Mouse (Mus musculus): ENCODE measurements at regions not wholly inside any gene's neighbourhood (a gene's known extent, or its start where the extent isn't known, plus 50 kb on each side); places are given as distances from the start of the nearest gene placed in this dataset.

DNA sequence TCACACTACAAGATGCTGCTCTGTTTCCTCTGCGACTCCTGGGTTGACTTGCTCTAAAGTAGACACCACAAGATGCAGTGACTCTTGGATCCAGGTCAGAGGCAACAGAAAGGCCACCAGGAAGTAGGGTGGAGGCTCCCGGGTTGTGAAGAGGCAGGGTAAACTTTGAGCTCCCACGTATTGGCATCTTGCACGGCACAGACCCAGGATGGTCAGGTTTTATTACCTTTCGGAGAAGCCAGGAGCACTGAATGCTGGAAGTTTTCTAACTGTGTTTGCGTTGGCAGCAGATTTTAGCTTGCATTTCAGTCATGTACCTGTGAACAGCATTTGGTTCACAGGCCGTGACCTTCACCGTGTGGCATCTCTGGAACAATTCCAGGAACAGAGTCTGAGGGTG lies 227.2 kb upstream of the Foxq1 start:
- no peak overlapping the region for H3K9ac ChIP-seq
- no peaks in the 10 kb centered on the region for H3K9me3 ChIP-seq (ENCODE audit: low read depth, low read length)
- H3K27ac ChIP-seq (ENCODE audit: low read depth) = no peak overlapping the region
- peaks cover 2% of the 10 kb centered on the region for H3K4me1 ChIP-seq (ENCODE audit: insufficient read depth)
- ATAC-seq (ENCODE audit: insufficient read depth) = no peak
- no peak for TF ChIP-seq CTCF (IDR thresholded peaks at IDR 0.05; ENCODE audit: low read depth)
- H3K4me3 ChIP-seq (ENCODE audit: low read depth, low read length) = no peak overlapping the region
- no peak overlapping the region for H3K4me2 ChIP-seq
- WGBS = 72% methylated on average over 8 of the region's 8 CpGs
- DNase-seq = no peak
- no peaks in the 10 kb centered on the region for H3K27me3 ChIP-seq (ENCODE audit: insufficient read depth, low read length)
- no peaks in the 10 kb centered on the region for H3K36me3 ChIP-seq (ENCODE audit: insufficient read depth)

- Histone ChIP-seq H3K27ac (ENCODE audit: low read depth) (no peak overlapping the region), H3K9me3 (ENCODE audit: low read depth, low read length) (no peaks in the 10 kb centered on the region), H3K27me3 (ENCODE audit: insufficient read depth, low read length) (no peaks in the 10 kb centered on the region), H3K4me3 (ENCODE audit: low read depth, low read length) (no peak overlapping the region), H3K4me2 (no peak overlapping the region), H3K9ac (no peak overlapping the region), H3K36me3 (ENCODE audit: insufficient read depth) (no peaks in the 10 kb centered on the region), H3K4me1 (ENCODE audit: insufficient read depth) (peaks cover 2% of the 10 kb centered on the region)
- ATAC-seq (ENCODE audit: insufficient read depth) (no peak), DNase-seq (no peak)
- TF ChIP-seq CTCF (IDR thresholded peaks at IDR 0.05; ENCODE audit: low read depth) = no peak
- WGBS = 71% methylated on average over 5 of the region's 5 CpGs
Observed at GRCm38 (mm10) chr13:31330731-31331130, 225.2 kb upstream of the Foxq1 start.

GRCm38 (mm10) chr13:31334981-31335380 lies 221.0 kb upstream of the Foxq1 start:
- Histone ChIP-seq H3K27me3 (ENCODE audit: insufficient read depth, low read length) (no peaks in the 10 kb centered on the region), H3K36me3 (ENCODE audit: insufficient read depth) (no peaks in the 10 kb centered on the region), H3K4me3 (ENCODE audit: low read depth, low read length) (no peak overlapping the region), H3K4me2 (no peak overlapping the region), H3K9me3 (ENCODE audit: low read depth, low read length) (no peaks in the 10 kb centered on the region), H3K9ac (no peak overlapping the region), H3K4me1 (ENCODE audit: insufficient read depth) (no peaks in the 10 kb centered on the region), H3K27ac (ENCODE audit: low read depth) (no peak overlapping the region)
- ATAC-seq (ENCODE audit: insufficient read depth) (no peak), DNase-seq (no peak)
- WGBS = 75% methylated on average over 3 of the region's 3 CpGs
- TF ChIP-seq CTCF (IDR thresholded peaks at IDR 0.05; ENCODE audit: low read depth) = no peak

GRCm38 (mm10) chr13:31337631-31338030 lies 218.3 kb upstream of the Foxq1 start:
- Histone ChIP-seq H3K4me1 (ENCODE audit: insufficient read depth) (no peaks in the 10 kb centered on the region), H3K36me3 (ENCODE audit: insufficient read depth) (no peaks in the 10 kb centered on the region), H3K9me3 (ENCODE audit: low read depth, low read length) (no peaks in the 10 kb centered on the region), H3K9ac (no peak overlapping the region), H3K27ac (ENCODE audit: low read depth) (no peak overlapping the region), H3K27me3 (ENCODE audit: insufficient read depth, low read length) (no peaks in the 10 kb centered on the region), H3K4me2 (no peak overlapping the region), H3K4me3 (ENCODE audit: low read depth, low read length) (no peak overlapping the region)
- ATAC-seq (ENCODE audit: insufficient read depth) (no peak), DNase-seq (no peak)
- TF ChIP-seq CTCF (IDR thresholded peaks at IDR 0.05; ENCODE audit: low read depth) = no peak
- 30% methylated on average over 6 of the region's 6 CpGs for WGBS

- ATAC-seq (ENCODE audit: insufficient read depth) = no peak
- H3K9me3 ChIP-seq (ENCODE audit: low read depth, low read length) = no peaks in the 10 kb centered on the region
- DNase-seq = no peak
- no peak overlapping the region for H3K4me3 ChIP-seq (ENCODE audit: low read depth, low read length)
- H3K27me3 ChIP-seq (ENCODE audit: insufficient read depth, low read length) = no peaks in the 10 kb centered on the region
- H3K36me3 ChIP-seq (ENCODE audit: insufficient read depth) = no peaks in the 10 kb centered on the region
- TF ChIP-seq CTCF (IDR thresholded peaks at IDR 0.05; ENCODE audit: low read depth) = no peak
- H3K27ac ChIP-seq (ENCODE audit: low read depth) = no peak overlapping the region
- no peak overlapping the region for H3K9ac ChIP-seq
- no peak overlapping the region for H3K4me2 ChIP-seq
- WGBS = 81% methylated on average over 7 of the region's 7 CpGs
- H3K4me1 ChIP-seq (ENCODE audit: insufficient read depth) = no peaks in the 10 kb centered on the region
Observed at GRCm38 (mm10) chr13:31339386-31339785, 216.5 kb upstream of the Foxq1 start.

- TF ChIP-seq CTCF (IDR thresholded peaks at IDR 0.05; ENCODE audit: low read depth) = no peak
- Histone ChIP-seq H3K9ac (no peak overlapping the region), H3K4me1 (ENCODE audit: insufficient read depth) (no peaks in the 10 kb centered on the region), H3K4me2 (no peak overlapping the region), H3K27ac (ENCODE audit: low read depth) (no peak overlapping the region), H3K4me3 (ENCODE audit: low read depth, low read length) (no peak overlapping the region), H3K36me3 (ENCODE audit: insufficient read depth) (no peaks in the 10 kb centered on the region), H3K27me3 (ENCODE audit: insufficient read depth, low read length) (no peaks in the 10 kb centered on the region), H3K9me3 (ENCODE audit: low read depth, low read length) (no peaks in the 10 kb centered on the region)
- no peak for ATAC-seq (ENCODE audit: insufficient read depth)
- no peak for DNase-seq
- WGBS = 76% methylated on average over 2 of the region's 2 CpGs
Observed at GRCm38 (mm10) chr13:31339901-31340300, 216.0 kb upstream of the Foxq1 start.

DNA sequence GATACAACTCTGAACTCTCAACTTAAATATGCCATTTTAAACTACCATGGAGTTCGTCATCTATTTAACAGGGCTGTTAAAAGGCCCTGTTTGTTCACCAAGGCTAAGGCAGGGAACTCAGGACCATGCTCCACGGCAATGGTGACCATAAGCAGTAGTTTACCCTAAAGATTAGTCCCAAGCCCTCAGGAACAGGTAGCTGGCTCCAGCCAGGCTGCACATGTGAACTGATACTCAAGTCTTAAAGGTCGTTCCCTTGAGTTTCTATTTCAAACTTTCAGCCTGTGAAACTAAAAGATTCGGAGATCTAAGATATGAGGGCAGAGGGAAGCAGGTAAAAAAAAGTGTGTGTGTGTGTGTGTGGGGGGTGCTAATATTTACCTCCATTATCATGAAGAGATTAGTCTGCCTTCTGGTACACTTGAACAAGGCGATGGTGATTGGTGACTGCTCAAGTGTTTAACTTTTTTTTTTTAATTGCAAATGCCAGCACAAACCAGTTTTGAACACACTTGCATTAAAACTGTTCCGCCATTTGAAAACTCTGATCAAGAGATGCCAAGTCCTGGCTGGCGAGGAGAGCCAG lies 215.5 kb upstream of the Foxq1 start:
- Histone ChIP-seq H3K9me3 (ENCODE audit: low read depth, low read length) (no peaks in the 10 kb centered on the region), H3K4me3 (ENCODE audit: low read depth, low read length) (no peak overlapping the region), H3K4me2 (no peak overlapping the region), H3K4me1 (ENCODE audit: insufficient read depth) (no peaks in the 10 kb centered on the region), H3K9ac (no peak overlapping the region), H3K27ac (ENCODE audit: low read depth) (no peak overlapping the region), H3K36me3 (ENCODE audit: insufficient read depth) (no peaks in the 10 kb centered on the region), H3K27me3 (ENCODE audit: insufficient read depth, low read length) (no peaks in the 10 kb centered on the region)
- no peak for ATAC-seq (ENCODE audit: insufficient read depth)
- DNase-seq = no peak
- 61% methylated on average over 7 of the region's 7 CpGs for WGBS
- TF ChIP-seq CTCF (IDR thresholded peaks at IDR 0.05; ENCODE audit: low read depth) = no peak
